Mouse (Mus musculus) ES-CJ7 (cell line): Measurements from ENCODE around the gene Gm21983.

Experiments used
- DNase-seq: peaks from one replicate; pipeline ENCODE4 v3.0.0; 2011; ENCODE audit warnings: low read depth, low spot score

Gene Gm21983

GRCm38 (mm10) chr7:27180837-27181695 is at the start of gene Gm21983, which contains the start of gene Mia:
Gm21983 (minus strand) TSS chr7:27181086.
Mia (minus strand) TSS chr7:27181157.
- DNase-seq = peak; percentile 59

- no peak for DNase-seq
Measured at GRCm38 (mm10) chr7:27228865-27229264, 48.0 kb upstream of the Gm21983 start.

GRCm38 (mm10) chr7:27228281-27228821 is 47.5 kb upstream of the Gm21983 start, which contains the start of gene Itpkc:
Itpkc (minus strand) TSS chr7:27228661.
- DNase-seq = peak; percentile 97

- no peak for DNase-seq
Measured at GRCm38 (mm10) chr7:27227676-27228075, 46.8 kb upstream of the Gm21983 start.

- no peak for DNase-seq
Measured at GRCm38 (mm10) chr7:27227276-27227675, 46.4 kb upstream of the Gm21983 start.

GRCm38 (mm10) chr7:27224877-27225575 is 44.1 kb upstream of the Gm21983 start:
- no peak for DNase-seq

GRCm38 (mm10) chr7:27222538-27222937 is 41.7 kb upstream of the Gm21983 start:
- DNase-seq = peak; percentile 33

- DNase-seq = no peak
Measured at GRCm38 (mm10) chr7:27221939-27222338, 41.1 kb upstream of the Gm21983 start.

GRCm38 (mm10) chr7:27219937-27220336 is 39.1 kb upstream of the Gm21983 start:
- DNase-seq = no peak

- DNase-seq = no peak
Measured at GRCm38 (mm10) chr7:27218586-27218985, 37.7 kb upstream of the Gm21983 start.

GRCm38 (mm10) chr7:27212626-27213025 is 31.7 kb upstream of the Gm21983 start:
- DNase-seq = no peak

- DNase-seq = no peak
Measured at GRCm38 (mm10) chr7:27203730-27204449, 23.0 kb upstream of the Gm21983 start.

GRCm38 (mm10) chr7:27198779-27199178 is 17.9 kb upstream of the Gm21983 start:
- peak; percentile 39 for DNase-seq

GRCm38 (mm10) chr7:27198355-27198754 is 17.5 kb upstream of the Gm21983 start:
- no peak for DNase-seq

- DNase-seq = no peak
Measured at GRCm38 (mm10) chr7:27197634-27198033, 16.7 kb upstream of the Gm21983 start.

GRCm38 (mm10) chr7:27197136-27197535 is 16.2 kb upstream of the Gm21983 start:
- DNase-seq = no peak

- peak; percentile 100 for DNase-seq
Measured at GRCm38 (mm10) chr7:27195681-27196611, 15.1 kb upstream of the Gm21983 start, which contains the start of the genes BC024978 and Snrpa. BC024978 (plus strand) TSS chr7:27195781. Snrpa (minus strand) TSS chr7:27196271.

GRCm38 (mm10) chr7:27193731-27194130 is 12.8 kb upstream of the Gm21983 start:
- DNase-seq = no peak

- no peak for DNase-seq
Measured at GRCm38 (mm10) chr7:27192434-27192833, 11.5 kb upstream of the Gm21983 start.

GRCm38 (mm10) chr7:27189271-27189931 is 8.5 kb upstream of the Gm21983 start:
- peak; percentile 79 for DNase-seq
